Mouse (Mus musculus) small intestine, adult 2 months (tissue): ENCODE results near the gene Gtf2h3. TPM values are rescaled to one million over a fixed set of nuclear protein-coding genes. Genes with fewer than 3 reads are reported as not detected.
"Not testable (repeated sequence)": the region's sequence is repeated elsewhere in the genome, so short reads cannot be mapped to it uniquely, and the experiment has no call there.

ENCODE experiments used
- H3K27ac ChIP-seq: fragments of 200-500 bp; 2 replicates; pipeline ENCODE4 v1.5.1; 2012; ENCODE audit warnings: low read depth, low read length, control low read depth, inconsistent platforms; ENCODE audit not compliant: insufficient read depth
- H3K27me3 ChIP-seq: fragments of 200-500 bp; 2 replicates; pipeline ENCODE4 v1.6.1; 2012; ENCODE audit warnings: mild to moderate bottlenecking, moderate library complexity, low read length, inconsistent platforms; ENCODE audit not compliant: control insufficient read depth, insufficient read depth
- H3K36me3 ChIP-seq: fragments of 200-500 bp; 2 replicates; pipeline ENCODE4 v1.6.1; 2012; ENCODE audit warnings: mild to moderate bottlenecking, low read length, control low read depth, inconsistent platforms; ENCODE audit not compliant: control insufficient read depth, insufficient read depth
- H3K4me1 ChIP-seq: fragments of 200-500 bp; 2 replicates; pipeline ENCODE4 v1.6.1; 2012; ENCODE audit warnings: low read length, inconsistent platforms, mixed read lengths; ENCODE audit not compliant: control insufficient read depth, insufficient read depth, insufficient read length
- H3K4me3 ChIP-seq: fragments of 200-500 bp; 2 replicates; pipeline ENCODE4 v1.5.1; 2012; ENCODE audit warnings: low read depth, mild to moderate bottlenecking, control low read depth, inconsistent platforms, low read length, moderate library complexity
- CTCF ChIP-seq: fragments of 200-500 bp; IDR thresholded peaks from 2 replicates; pipeline ENCODE4 v1.5.1; 2012; ENCODE audit warnings: low read depth, mild to moderate bottlenecking, control low read depth, inconsistent platforms, low read length, moderate library complexity, mixed read lengths; ENCODE audit not compliant: insufficient replicate concordance, insufficient read length; ENCODE audit errors: extremely low read depth
- POLR2A ChIP-seq: fragments of 200-500 bp; IDR thresholded peaks from 2 replicates; pipeline ENCODE4 v1.6.1; 2012; ENCODE audit warnings: low read depth, mild to moderate bottlenecking, control low read depth, inconsistent platforms, low read length, moderate library complexity
- WGBS: fragments of 180-500 bp; shearing (Covaris S2); methylation state at CpG from one replicate; pipeline ENCODE4 v1.1.7; 2018; 5-methylcytosine and 5-hydroxymethylcytosine counted together
- polyA plus RNA-seq: library from polyadenylated mRNA; depleted of rRNA; stranded (reverse); fragments of >200 nt; gene quantifications from 2 replicates; pipeline ENCODE4 v1.2.3, GENCODE M21; 2012

Gtf2h3 gene
- polyA plus RNA-seq, 1 experiment, result 20.0 TPM

GRCm38 (mm10) chr5:124535016-124535415 is 43.9 kb upstream of the Gtf2h3 start:
- Histone ChIP-seq H3K4me3 (no peak overlapping the region), H3K27me3 (no peaks in the 10 kb centered on the region), H3K27ac (no peak overlapping the region), H3K4me1 (peaks cover 8% of the 10 kb centered on the region), H3K36me3 (no peaks in the 10 kb centered on the region)
- 56% methylated on average over 5 of the region's 5 CpGs for WGBS
- TF ChIP-seq CTCF, result no peak
- no peak for TF ChIP-seq POLR2A

GRCm38 (mm10) chr5:124536776-124537175 is 42.2 kb upstream of the Gtf2h3 start:
- WGBS, result 5% methylated on average over 17 of the region's 17 CpGs
- H3K36me3 ChIP-seq, result no peaks in the 10 kb centered on the region
- peak overlapping the region; percentile 14; the same call in 1 of the 2 replicates for H3K27ac ChIP-seq
- H3K27me3 ChIP-seq, result no peaks in the 10 kb centered on the region
- no peak for TF ChIP-seq POLR2A
- no peak for TF ChIP-seq CTCF
- H3K4me1 ChIP-seq, result peaks cover 1% of the 10 kb centered on the region
- peak overlapping the region; percentile 43 for H3K4me3 ChIP-seq

GRCm38 (mm10) chr5:124538813-124539792 is 39.8 kb upstream of the Gtf2h3 start:
- Histone ChIP-seq H3K27me3 (no peaks in the 10 kb centered on the region), H3K27ac (no peak overlapping the region), H3K36me3 (peaks cover 13% of the 10 kb centered on the region), H3K4me1 (peaks cover 5% of the 10 kb centered on the region), H3K4me3 (no peak overlapping the region)
- WGBS, result 77% methylated on average over 16 of the region's 16 CpGs
- no peak for TF ChIP-seq CTCF
- TF ChIP-seq POLR2A, result no peak

- WGBS, result 75% methylated on average over 4 of the region's 4 CpGs
- H3K36me3 ChIP-seq, result peaks cover 18% of the 10 kb centered on the region
- H3K4me1 ChIP-seq, result peaks cover 6% of the 10 kb centered on the region
- TF ChIP-seq CTCF (no peak), POLR2A (no peak)
- no peak overlapping the region for H3K4me3 ChIP-seq
- H3K27me3 ChIP-seq, result no peaks in the 10 kb centered on the region
- H3K27ac ChIP-seq, result no peak overlapping the region
These were observed 39.0 kb upstream of the Gtf2h3 start for GRCm38 (mm10) chr5:124539905-124540304.

- Histone ChIP-seq H3K4me1 (peaks cover 6% of the 10 kb centered on the region), H3K27me3 (no peaks in the 10 kb centered on the region), H3K4me3 (peak within 1 kb of the TSS; percentile 94), H3K36me3 (peaks cover 22% of the 10 kb centered on the region), H3K27ac (peak within 1 kb of the TSS; percentile 73)
- TF ChIP-seq POLR2A, result no peak
- peak; percentile 34; the same call in 1 of the 2 replicates for TF ChIP-seq CTCF
- WGBS, result under 1% methylated on average over 35 of the region's 35 CpGs
These were observed 38.6 kb upstream of the Gtf2h3 start, which contains the start of gene Tmed2 for GRCm38 (mm10) chr5:124540383-124540786. TSS of gene Tmed2 (plus strand) at chr5:124540695.

GRCm38 (mm10) chr5:124540905-124541601 is 37.9 kb upstream of the Gtf2h3 start:
- Histone ChIP-seq H3K27me3 (no peaks in the 10 kb centered on the region), H3K36me3 (peaks cover 24% of the 10 kb centered on the region), H3K4me3 (peak overlapping the region; percentile 94), H3K27ac (peak overlapping the region; percentile 73), H3K4me1 (peaks cover 6% of the 10 kb centered on the region)
- under 1% methylated on average over 84 of the region's 89 CpGs for WGBS
- TF ChIP-seq POLR2A (0 out of 2 replicates have a peak, but pooled peaks have one; percentile 3), CTCF (no peak)

GRCm38 (mm10) chr5:124541602-124541973 is 37.4 kb upstream of the Gtf2h3 start:
- WGBS, result 4% methylated on average over 8 of the region's 8 CpGs

GRCm38 (mm10) chr5:124550737-124551136 is 28.2 kb upstream of the Gtf2h3 start:
- H3K27ac ChIP-seq, H3K4me3 ChIP-seq, H3K27me3 ChIP-seq, H3K4me1 ChIP-seq: not testable (repeated sequence)
- 71% methylated on average over 4 of the region's 4 CpGs for WGBS
- peaks cover 35% of the 10 kb centered on the region for H3K36me3 ChIP-seq

More at GRCm38 (mm10) chr5:124541602-124541973, 37.4 kb upstream of the Gtf2h3 start:
- TF ChIP-seq CTCF (no peak), POLR2A (no peak)
- peak overlapping the region; percentile 94 for H3K4me3 ChIP-seq
- H3K36me3 ChIP-seq, result peaks cover 29% of the 10 kb centered on the region
- peaks cover 6% of the 10 kb centered on the region for H3K4me1 ChIP-seq
- no peaks in the 10 kb centered on the region for H3K27me3 ChIP-seq
- peak overlapping the region; percentile 73 for H3K27ac ChIP-seq

GRCm38 (mm10) chr5:124551349-124552093 is 27.4 kb upstream of the Gtf2h3 start:
- H3K4me3 ChIP-seq, H3K4me1 ChIP-seq, H3K27me3 ChIP-seq: not testable (repeated sequence)
- peak overlapping the region; percentile 86; the same call in 1 of the 2 replicates for H3K27ac ChIP-seq
- WGBS, result 28% methylated on average over 5 of the region's 5 CpGs
- peaks cover 32% of the 10 kb centered on the region for H3K36me3 ChIP-seq
